Mouse (Mus musculus) forebrain, embryonic 14.5 days (tissue): ENCODE results near the gene Epsti1. TPM values are rescaled to one million over a fixed set of nuclear protein-coding genes. Genes with fewer than 3 reads are reported as not detected.

Source experiments
- ATAC-seq: fragments of 200-750 bp; cut with Nextera tagmentation; 2 replicates; pipeline ENCODE4 v1.8.0; 2017; ENCODE audit warnings: mild to moderate bottlenecking, moderate library complexity
- DNase-seq: peaks from one replicate; pipeline ENCODE4 v3.0.0-alpha.2; 2015; ENCODE audit warnings: low spot score
- H3K27ac ChIP-seq: fragments of 300-500 bp; sonication (generic); 2 replicates; pipeline ENCODE4 v1.5.1; 2014; ENCODE audit warnings: low read depth, mild to moderate bottlenecking, control low read depth, low read length, moderate library complexity
- H3K27me3 ChIP-seq: fragments of 300-500 bp; sonication (generic); replicated peaks from 2 replicates; pipeline ENCODE4 v1.6.1; 2014; ENCODE audit warnings: low read length, control low read depth, mixed read lengths; ENCODE audit not compliant: control insufficient read depth, insufficient read depth
- H3K36me3 ChIP-seq: fragments of 300-500 bp; sonication (generic); 2 replicates; pipeline ENCODE4 v1.6.1; 2014; ENCODE audit warnings: low read length, control low read depth; ENCODE audit not compliant: control insufficient read depth, insufficient read depth
- H3K4me1 ChIP-seq: fragments of 300-500 bp; sonication (generic); 2 replicates; pipeline ENCODE4 v1.6.1; 2014; ENCODE audit warnings: antibody characterized with exemption, low read length, control low read depth; ENCODE audit not compliant: control insufficient read depth, insufficient read depth
- H3K4me2 ChIP-seq: fragments of 300-500 bp; sonication (generic); 2 replicates; pipeline ENCODE4 v1.6.1; 2014; ENCODE audit warnings: mild to moderate bottlenecking, control low read depth, low read length
- H3K4me3 ChIP-seq: fragments of 300-500 bp; sonication (generic); 2 replicates; pipeline ENCODE4 v1.5.1; 2014; ENCODE audit warnings: low read depth, low read length, control low read depth
- H3K9ac ChIP-seq: fragments of 300-500 bp; sonication (generic); 2 replicates; pipeline ENCODE4 v1.6.1; 2014; ENCODE audit warnings: mild to moderate bottlenecking, low read length, control low read depth, moderate library complexity
- H3K9me3 ChIP-seq: fragments of 300-500 bp; sonication (generic); replicated peaks from 2 replicates; pipeline ENCODE4 v1.6.1; 2016; ENCODE audit warnings: low read length, control low read depth, mixed read lengths; ENCODE audit not compliant: control insufficient read depth
- WGBS: fragments of 180-500 bp; shearing (Covaris S2); extraction: QIAGEN DNeasy Blood & Tissue Kit; methylation state at CpG from one replicate; pipeline ENCODE4 v1.1.7; 2014; 5-methylcytosine and 5-hydroxymethylcytosine counted together
- polyA plus RNA-seq: library from polyadenylated mRNA; unstranded; fragments of >200 nt; fragmentation: Nextera tagmentation; extraction: Ambion mirVana; gene quantifications from 2 replicates; pipeline ENCODE4 v1.2.1, GENCODE M21; 2014

Gene Epsti1
- polyA plus RNA-seq, 1 experiment from 2014 or later: 0.33 TPM

DNA sequence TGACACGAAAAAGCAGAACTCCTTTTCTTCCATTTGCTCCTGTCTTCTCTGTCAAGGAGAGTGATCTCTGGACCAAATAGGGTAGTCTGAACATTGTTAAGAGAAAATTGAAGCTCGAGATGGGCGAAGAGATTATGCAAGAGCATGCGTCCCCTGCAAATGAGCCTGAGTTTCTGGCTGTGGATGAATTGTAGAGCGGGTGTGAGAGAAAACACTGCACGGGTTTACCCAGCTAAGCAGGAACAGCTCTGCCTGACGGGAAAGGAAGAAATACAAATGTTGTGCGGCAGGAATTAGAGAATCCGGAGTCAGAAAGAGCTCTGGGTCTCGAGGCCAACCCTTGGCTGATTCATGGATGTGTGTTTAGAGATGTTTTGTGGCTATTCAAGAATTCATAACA is 107.8 kb downstream of the Epsti1 start:
- no peak overlapping the region for H3K27ac ChIP-seq
- no peak overlapping the region for H3K4me2 ChIP-seq
- no peak for DNase-seq
- no peaks in the 10 kb centered on the region for H3K36me3 ChIP-seq
- WGBS: 76% methylated on average over 10 of the region's 10 CpGs
- ATAC-seq: no peak
- no peak overlapping the region for H3K4me3 ChIP-seq
- H3K4me1 ChIP-seq: no peaks in the 10 kb centered on the region
- no peaks in the 10 kb centered on the region for H3K27me3 ChIP-seq
- H3K9me3 ChIP-seq: no peaks in the 10 kb centered on the region
- no peak overlapping the region for H3K9ac ChIP-seq

DNA sequence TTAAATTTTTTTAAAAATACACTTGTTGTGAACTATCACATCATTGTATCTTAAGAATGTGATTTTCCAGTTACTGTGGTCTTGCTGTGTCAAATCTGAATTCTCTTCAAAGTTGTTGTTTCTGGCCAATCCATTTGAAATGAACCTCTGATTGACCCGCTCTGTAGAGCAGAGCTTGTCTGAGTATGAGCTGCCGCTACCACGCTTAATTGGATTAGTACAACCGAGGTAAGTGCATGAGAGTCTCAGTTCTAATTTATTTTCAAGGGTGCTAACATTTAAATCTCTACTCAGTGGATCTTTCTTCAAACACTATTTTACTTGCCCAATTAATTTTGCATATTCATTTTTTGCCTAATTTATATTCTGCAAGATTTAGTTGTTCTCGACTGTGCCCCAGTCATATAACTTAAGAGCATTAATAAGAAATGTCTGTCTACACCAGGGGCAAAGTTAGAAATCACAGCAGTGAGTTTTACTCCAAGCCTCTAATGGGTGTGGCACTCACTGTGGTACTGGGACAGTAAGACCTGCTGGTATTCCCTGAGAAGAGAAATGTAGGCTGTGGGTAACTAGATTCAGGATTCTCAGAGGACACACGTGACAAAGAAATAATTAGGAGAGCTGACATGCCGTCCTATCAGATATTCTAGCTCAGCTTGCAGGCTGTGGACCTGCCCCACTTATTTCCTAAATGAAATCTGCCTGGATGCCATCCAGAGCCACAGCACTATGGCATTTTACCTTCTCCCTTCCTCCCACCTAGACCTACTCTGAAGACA is 111.7 kb downstream of the Epsti1 start:
- H3K36me3 ChIP-seq: no peaks in the 10 kb centered on the region
- DNase-seq: peak; percentile 63
- no peaks in the 10 kb centered on the region for H3K27me3 ChIP-seq
- no peak overlapping the region for H3K4me2 ChIP-seq
- H3K4me1 ChIP-seq: peaks cover 8% of the 10 kb centered on the region; the same call in 1 of the 2 replicates
- H3K27ac ChIP-seq: no peak overlapping the region
- no peaks in the 10 kb centered on the region for H3K9me3 ChIP-seq
- peak; percentile 62 for ATAC-seq
- H3K9ac ChIP-seq: no peak overlapping the region
- H3K4me3 ChIP-seq: no peak overlapping the region
- 24% methylated on average over 7 of the region's 7 CpGs for WGBS

DNA sequence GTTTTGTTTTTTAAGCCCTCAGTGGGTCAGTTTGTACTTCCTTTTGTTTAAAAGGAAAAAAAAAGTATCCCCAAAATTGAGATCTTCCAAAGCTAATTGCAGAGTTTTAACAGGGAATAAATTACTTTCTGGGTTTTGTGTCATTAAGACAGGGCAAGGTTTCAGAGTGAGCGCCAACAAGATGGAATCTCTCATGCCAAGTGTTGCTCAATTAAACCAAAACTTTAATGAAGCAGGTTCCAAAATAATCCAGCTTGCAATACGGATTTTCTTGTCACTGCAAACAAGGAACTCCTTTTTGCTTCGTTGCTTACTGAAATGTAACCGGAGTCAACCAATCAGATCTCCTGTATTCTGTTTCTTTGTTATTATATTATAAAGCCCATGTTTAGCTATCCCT is 112.4 kb downstream of the Epsti1 start:
- Histone ChIP-seq H3K4me1 (peaks cover 8% of the 10 kb centered on the region; the same call in 1 of the 2 replicates), H3K36me3 (no peaks in the 10 kb centered on the region), H3K4me3 (no peak overlapping the region), H3K27ac (no peak overlapping the region), H3K4me2 (no peak overlapping the region), H3K9me3 (no peaks in the 10 kb centered on the region), H3K27me3 (no peaks in the 10 kb centered on the region), H3K9ac (no peak overlapping the region)
- 22% methylated on average over 4 of the region's 4 CpGs for WGBS
- ATAC-seq (0 out of 2 replicates have a peak, but pooled peaks have one; percentile 40), DNase-seq (peak; percentile 73)

DNA sequence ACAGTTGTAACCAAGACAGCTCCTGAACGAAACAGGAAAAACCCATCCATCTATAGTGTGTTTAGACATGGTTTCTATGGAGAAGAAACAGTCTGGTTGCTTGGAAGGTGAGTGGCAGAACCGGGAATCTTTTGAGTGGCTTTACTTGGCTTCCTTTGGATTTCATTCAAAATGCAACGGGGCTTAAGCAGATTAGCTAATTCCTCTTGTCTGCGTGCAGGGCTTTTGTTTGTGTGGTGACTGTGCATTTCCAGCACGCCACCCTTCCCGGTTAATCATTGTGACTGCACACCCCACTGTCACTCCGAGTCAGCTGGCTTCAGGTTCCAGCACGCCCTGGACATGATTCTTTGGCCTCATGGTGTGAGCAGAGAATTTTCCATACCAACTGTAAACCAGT is 115.9 kb downstream of the Epsti1 start:
- ATAC-seq (no peak), DNase-seq (peak; percentile 49)
- 1% methylated on average over 8 of the region's 8 CpGs for WGBS
- peaks cover 8% of the 10 kb centered on the region; the same call in 1 of the 2 replicates for H3K4me1 ChIP-seq
- no peaks in the 10 kb centered on the region for H3K9me3 ChIP-seq
- H3K4me3 ChIP-seq: no peak overlapping the region
- H3K4me2 ChIP-seq: no peak overlapping the region
- no peak overlapping the region for H3K9ac ChIP-seq
- no peaks in the 10 kb centered on the region for H3K36me3 ChIP-seq
- H3K27me3 ChIP-seq: no peaks in the 10 kb centered on the region
- H3K27ac ChIP-seq: no peak overlapping the region

DNA sequence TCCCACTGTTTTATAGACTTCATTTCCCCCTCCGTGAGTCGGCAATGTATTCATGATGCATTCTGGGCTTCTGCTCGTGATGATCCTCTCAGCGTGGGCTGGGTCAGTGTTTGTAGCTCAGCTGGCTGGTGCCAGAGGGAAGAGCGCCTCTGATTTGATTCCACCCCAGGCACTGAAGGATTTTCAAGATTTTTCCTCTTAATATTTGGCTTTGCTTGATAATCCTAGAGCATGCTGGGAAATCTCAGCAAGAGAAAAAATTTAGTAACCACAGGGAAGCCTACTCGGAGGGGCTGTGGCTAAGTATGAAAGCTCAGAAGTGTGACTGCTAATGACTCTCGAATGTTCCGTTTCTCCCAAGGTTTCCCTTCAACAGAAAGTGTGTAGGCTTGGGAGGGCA is 134.8 kb downstream of the Epsti1 start:
- Histone ChIP-seq H3K4me2 (no peak overlapping the region), H3K4me1 (no peaks in the 10 kb centered on the region), H3K27ac (no peak overlapping the region), H3K27me3 (no peaks in the 10 kb centered on the region), H3K36me3 (no peaks in the 10 kb centered on the region), H3K9me3 (no peaks in the 10 kb centered on the region), H3K4me3 (no peak overlapping the region), H3K9ac (no peak overlapping the region)
- DNase-seq (peak; percentile 44), ATAC-seq (no peak)
- WGBS: 72% methylated on average over 8 of the region's 8 CpGs

DNA sequence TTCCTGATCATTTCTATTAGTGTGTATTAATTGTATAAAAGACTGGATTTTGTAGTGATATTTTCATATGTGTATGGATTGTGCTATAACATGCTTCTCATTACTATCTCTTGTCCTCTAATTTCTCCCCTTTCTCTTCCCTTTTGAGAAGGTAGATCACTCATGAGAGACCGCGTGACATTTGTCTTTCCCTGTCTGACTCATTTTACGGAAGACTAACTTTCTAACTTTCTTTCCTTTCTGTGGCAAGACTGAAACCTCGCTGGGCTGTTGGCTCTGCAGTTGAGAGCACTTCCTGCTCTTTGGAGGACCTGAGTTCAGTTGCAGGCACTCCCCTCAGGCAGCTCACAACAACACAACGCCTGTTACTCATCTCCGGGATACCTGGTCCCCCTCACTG is 136.6 kb downstream of the Epsti1 start:
- Histone ChIP-seq H3K4me1 (no peaks in the 10 kb centered on the region), H3K36me3 (no peaks in the 10 kb centered on the region), H3K27me3 (no peaks in the 10 kb centered on the region), H3K9me3 (no peaks in the 10 kb centered on the region), H3K27ac (no peak overlapping the region), H3K4me2 (no peak overlapping the region), H3K4me3 (no peak overlapping the region), H3K9ac (no peak overlapping the region)
- no peak for ATAC-seq
- WGBS: 89% methylated on average over 6 of the region's 6 CpGs
- no peak for DNase-seq

DNA sequence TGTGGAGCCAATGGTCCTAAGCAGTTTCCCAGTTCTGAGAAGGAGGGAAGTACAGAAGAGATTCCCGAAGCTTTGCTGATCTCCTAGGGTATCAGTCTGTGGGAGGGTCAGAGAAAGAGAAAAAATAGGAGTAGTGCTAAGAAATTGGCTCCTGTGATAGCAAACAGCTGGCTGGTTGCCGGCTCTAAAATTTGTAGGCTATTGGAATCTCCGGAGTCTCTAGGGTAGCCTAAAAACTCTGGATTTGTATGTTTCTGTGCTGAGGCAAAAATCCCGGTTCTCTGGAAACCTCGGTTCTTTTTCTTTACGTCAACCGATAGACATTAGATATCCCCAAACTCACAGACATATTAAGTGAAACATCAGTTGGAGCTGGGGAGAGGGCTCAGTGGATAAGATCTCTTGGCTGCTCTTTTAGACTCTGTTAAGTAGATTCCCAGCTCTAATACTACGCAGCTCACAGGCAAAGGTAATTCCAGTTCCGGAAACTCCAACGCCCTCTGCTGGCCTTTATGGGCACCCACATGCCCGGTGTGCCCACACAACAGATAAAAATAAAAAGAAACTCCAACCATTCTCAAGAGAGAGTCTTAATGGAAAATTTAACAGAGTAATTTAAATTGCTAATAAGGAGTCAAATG is 138.0 kb downstream of the Epsti1 start:
- H3K27ac ChIP-seq: no peak overlapping the region
- no peaks in the 10 kb centered on the region for H3K9me3 ChIP-seq
- ATAC-seq (no peak), DNase-seq (no peak)
- H3K36me3 ChIP-seq: no peaks in the 10 kb centered on the region
- H3K4me3 ChIP-seq: no peak overlapping the region
- no peaks in the 10 kb centered on the region for H3K27me3 ChIP-seq
- WGBS: 84% methylated on average over 11 of the region's 11 CpGs
- H3K4me1 ChIP-seq: no peaks in the 10 kb centered on the region
- H3K9ac ChIP-seq: no peak overlapping the region
- no peak overlapping the region for H3K4me2 ChIP-seq

DNA sequence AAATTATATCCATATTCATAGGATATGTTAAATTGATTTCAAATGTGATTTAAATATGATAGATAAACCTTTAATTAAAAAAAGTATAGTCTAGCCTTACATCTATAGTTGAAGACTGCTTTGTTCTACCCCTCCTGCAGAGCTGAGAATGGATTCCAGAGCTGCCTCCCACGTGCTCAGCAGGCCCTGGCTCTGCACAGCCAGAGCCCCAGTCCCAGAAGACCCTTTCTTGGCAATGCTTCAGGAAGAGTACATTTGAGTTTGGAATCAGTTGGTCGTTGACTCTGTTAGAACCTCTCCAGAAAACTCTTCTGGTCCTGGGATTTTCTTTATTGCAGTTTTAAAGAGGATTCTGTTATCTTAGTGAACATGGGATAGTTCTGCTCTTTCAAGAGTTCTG is 139.0 kb downstream of the Epsti1 start:
- H3K27me3 ChIP-seq: no peaks in the 10 kb centered on the region
- H3K4me2 ChIP-seq: no peak overlapping the region
- no peaks in the 10 kb centered on the region for H3K4me1 ChIP-seq
- no peak overlapping the region for H3K27ac ChIP-seq
- DNase-seq (no peak), ATAC-seq (no peak)
- H3K36me3 ChIP-seq: no peaks in the 10 kb centered on the region
- WGBS: 34% methylated on average over 2 of the region's 2 CpGs
- no peak overlapping the region for H3K4me3 ChIP-seq
- H3K9ac ChIP-seq: no peak overlapping the region
- no peaks in the 10 kb centered on the region for H3K9me3 ChIP-seq

DNA sequence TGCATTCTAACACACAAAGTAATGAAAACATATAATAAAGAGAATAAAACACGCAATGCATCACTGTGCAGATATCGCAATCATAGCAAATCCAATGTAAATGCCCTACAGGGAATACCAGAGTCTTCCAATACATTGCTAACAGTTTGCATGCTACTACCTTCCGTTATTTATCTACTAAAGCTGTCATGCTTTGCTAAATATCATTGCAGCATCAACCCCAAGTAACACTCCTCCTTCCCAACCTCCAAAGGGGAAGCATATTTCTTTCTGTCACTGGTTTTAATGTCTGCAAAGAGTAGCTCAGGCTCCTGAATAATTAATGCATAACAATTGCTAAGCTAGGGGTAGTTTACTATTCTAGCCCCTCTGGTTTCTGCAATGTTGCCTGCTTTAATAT is 144.2 kb downstream of the Epsti1 start:
- no peak overlapping the region for H3K4me2 ChIP-seq
- 92% methylated on average over 3 of the region's 3 CpGs for WGBS
- H3K9me3 ChIP-seq: no peaks in the 10 kb centered on the region
- H3K36me3 ChIP-seq: no peaks in the 10 kb centered on the region
- H3K9ac ChIP-seq: no peak overlapping the region
- no peak for DNase-seq
- H3K27me3 ChIP-seq: no peaks in the 10 kb centered on the region
- H3K4me1 ChIP-seq: no peaks in the 10 kb centered on the region
- no peak overlapping the region for H3K4me3 ChIP-seq
- H3K27ac ChIP-seq: no peak overlapping the region
- no peak for ATAC-seq
